Mouse (Mus musculus) liver, postnatal 0 days (tissue): Measurements from ENCODE around the gene BC030870.

Experiments used
- CTCF ChIP-seq: sonication (generic); IDR thresholded peaks from 2 replicates; pipeline ENCODE4 v1.5.1; 2016; ENCODE audit warnings: antibody characterized with exemption, low read depth
- EP300 ChIP-seq: IDR thresholded peaks from 2 replicates; pipeline ENCODE4 v1.6.1; 2016; ENCODE audit warnings: antibody characterized with exemption, low read depth, mild to moderate bottlenecking

GRCm38 (mm10) chr8:65103632-65104031 lies 25.7 kb downstream of the BC030870 start:
- TF ChIP-seq CTCF (no peak), EP300 (no peak)
